Mouse (Mus musculus): ENCODE measurements around the gene Gpr142. TPM values are rescaled to one million over a fixed set of nuclear protein-coding genes. Genes with fewer than 3 reads are reported as not detected.

The Gpr142 gene
- polyA plus RNA-seq, 1 experiment from 2014 or later: not detected

GRCm38 (mm10) chr11:114822727-114823126 is 24.0 kb downstream of the Gpr142 start:
- peaks cover 17% of the 10 kb centered on the region for H3K4me1 ChIP-seq
- no peaks in the 10 kb centered on the region for H3K36me3 ChIP-seq (ENCODE audit: poor library complexity, severe bottlenecking)
- H3K4me2 ChIP-seq: peak overlapping the region; percentile 22; the same call in 1 of the 2 replicates
- H3K4me3 ChIP-seq: no peak overlapping the region
- ATAC-seq: peak; percentile 93
- H3K9me3 ChIP-seq (replicated peaks): no peaks in the 10 kb centered on the region
- 42% methylated on average over 12 of the region's 12 CpGs for WGBS
- no peaks in the 10 kb centered on the region for H3K27me3 ChIP-seq
- peak overlapping the region; percentile 71 for H3K27ac ChIP-seq
- H3K9ac ChIP-seq: no peak overlapping the region

GRCm38 (mm10) chr11:114823199-114823725 is 24.5 kb downstream of the Gpr142 start:
- Histone ChIP-seq H3K4me1 (peaks cover 17% of the 10 kb centered on the region), H3K4me3 (no peak overlapping the region), H3K27ac (peak overlapping the region; percentile 71), H3K9me3 (replicated peaks) (no peaks in the 10 kb centered on the region), H3K9ac (no peak overlapping the region), H3K4me2 (peak overlapping the region; percentile 22; the same call in 1 of the 2 replicates), H3K27me3 (no peaks in the 10 kb centered on the region), H3K36me3 (ENCODE audit: poor library complexity, severe bottlenecking) (no peaks in the 10 kb centered on the region)
- WGBS: 3% methylated on average over 11 of the region's 11 CpGs
- peak; percentile 48 for ATAC-seq

DNA sequence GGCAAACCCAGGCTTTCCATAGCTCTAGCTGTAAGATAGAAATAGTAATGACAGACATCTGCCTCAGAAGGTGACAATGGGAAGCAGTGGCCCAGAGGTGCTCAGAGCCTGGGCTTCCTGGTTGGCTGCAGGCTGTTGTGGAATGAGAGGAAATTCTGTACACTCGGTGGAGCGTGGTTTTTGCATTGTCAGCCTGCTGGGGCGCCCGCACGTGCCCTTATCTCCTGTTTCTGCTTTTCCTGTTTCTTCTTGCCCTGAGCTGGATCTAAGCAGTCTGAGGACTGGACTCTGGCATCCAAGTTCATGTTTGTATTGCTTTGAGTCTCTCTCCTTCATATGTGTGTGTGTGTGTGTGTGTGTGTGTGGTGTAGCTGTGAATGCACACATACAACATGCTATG is 28.0 kb downstream of the Gpr142 start:
- H3K4me3 ChIP-seq: no peak overlapping the region
- H3K9ac ChIP-seq: no peak overlapping the region
- no peaks in the 10 kb centered on the region for H3K9me3 ChIP-seq (replicated peaks)
- H3K36me3 ChIP-seq (ENCODE audit: poor library complexity, severe bottlenecking): no peaks in the 10 kb centered on the region
- H3K4me1 ChIP-seq: peaks cover 32% of the 10 kb centered on the region
- no peak overlapping the region for H3K27ac ChIP-seq
- no peak overlapping the region for H3K4me2 ChIP-seq
- WGBS: 65% methylated on average over 5 of the region's 5 CpGs
- ATAC-seq: no peak
- H3K27me3 ChIP-seq: no peaks in the 10 kb centered on the region

- peak overlapping the region; percentile 23; the same call in 1 of the 2 replicates for H3K9ac ChIP-seq
- no peaks in the 10 kb centered on the region for H3K27me3 ChIP-seq
- H3K4me2 ChIP-seq: peak overlapping the region; percentile 54
- peak; percentile 51; the same call in 1 of the 2 replicates for ATAC-seq
- H3K36me3 ChIP-seq (ENCODE audit: poor library complexity, severe bottlenecking): no peaks in the 10 kb centered on the region
- WGBS: 9% methylated on average over 24 of the region's 24 CpGs
- H3K4me1 ChIP-seq: peaks cover 18% of the 10 kb centered on the region
- H3K4me3 ChIP-seq: peak overlapping the region; percentile 17
- peak overlapping the region; percentile 15 for H3K27ac ChIP-seq
- no peaks in the 10 kb centered on the region for H3K9me3 ChIP-seq (replicated peaks)
Observed at GRCm38 (mm10) chr11:114829499-114830432, 31.0 kb downstream of the Gpr142 start.

GRCm38 (mm10) chr11:114830433-114830773 is 31.7 kb downstream of the Gpr142 start:
- no peaks in the 10 kb centered on the region for H3K9me3 ChIP-seq (replicated peaks)
- no peaks in the 10 kb centered on the region for H3K27me3 ChIP-seq
- H3K4me2 ChIP-seq: peak overlapping the region; percentile 54
- peaks cover 18% of the 10 kb centered on the region for H3K4me1 ChIP-seq
- H3K36me3 ChIP-seq (ENCODE audit: poor library complexity, severe bottlenecking): no peaks in the 10 kb centered on the region
- ATAC-seq: no peak
- WGBS: 18% methylated on average over 8 of the region's 8 CpGs
- H3K9ac ChIP-seq: no peak overlapping the region
- H3K4me3 ChIP-seq: no peak overlapping the region
- peak overlapping the region; percentile 15; the same call in 1 of the 2 replicates for H3K27ac ChIP-seq

GRCm38 (mm10) chr11:114833166-114833565 is 34.4 kb downstream of the Gpr142 start:
- 46% methylated on average over 5 of the region's 5 CpGs for WGBS

GRCm38 (mm10) chr11:114843818-114844463 is 45.2 kb downstream of the Gpr142 start:
- no peak overlapping the region for H3K27ac ChIP-seq
- no peak overlapping the region for H3K4me3 ChIP-seq
- peak overlapping the region; percentile 38; the same call in 1 of the 2 replicates for H3K9ac ChIP-seq
- 5% methylated on average over 8 of the region's 8 CpGs for WGBS
- 0 out of 2 replicates have a peak, but pooled peaks cover 5% of the 10 kb centered on the region for H3K9me3 ChIP-seq (replicated peaks)
- H3K27me3 ChIP-seq: peaks cover 4% of the 10 kb centered on the region
- H3K4me2 ChIP-seq: no peak overlapping the region
- peaks cover 6% of the 10 kb centered on the region for H3K4me1 ChIP-seq
- peak; percentile 50; the same call in 1 of the 2 replicates for ATAC-seq
- no peaks in the 10 kb centered on the region for H3K36me3 ChIP-seq (ENCODE audit: poor library complexity, severe bottlenecking)

More at GRCm38 (mm10) chr11:114833166-114833565, 34.4 kb downstream of the Gpr142 start:
- no peak for ATAC-seq
- no peak overlapping the region for H3K4me3 ChIP-seq
- no peak overlapping the region for H3K4me2 ChIP-seq
- no peak overlapping the region for H3K9ac ChIP-seq
- H3K27me3 ChIP-seq: no peaks in the 10 kb centered on the region
- peaks cover 18% of the 10 kb centered on the region for H3K4me1 ChIP-seq
- H3K9me3 ChIP-seq (replicated peaks): no peaks in the 10 kb centered on the region
- H3K27ac ChIP-seq: no peak overlapping the region
- H3K36me3 ChIP-seq (ENCODE audit: poor library complexity, severe bottlenecking): no peaks in the 10 kb centered on the region

DNA sequence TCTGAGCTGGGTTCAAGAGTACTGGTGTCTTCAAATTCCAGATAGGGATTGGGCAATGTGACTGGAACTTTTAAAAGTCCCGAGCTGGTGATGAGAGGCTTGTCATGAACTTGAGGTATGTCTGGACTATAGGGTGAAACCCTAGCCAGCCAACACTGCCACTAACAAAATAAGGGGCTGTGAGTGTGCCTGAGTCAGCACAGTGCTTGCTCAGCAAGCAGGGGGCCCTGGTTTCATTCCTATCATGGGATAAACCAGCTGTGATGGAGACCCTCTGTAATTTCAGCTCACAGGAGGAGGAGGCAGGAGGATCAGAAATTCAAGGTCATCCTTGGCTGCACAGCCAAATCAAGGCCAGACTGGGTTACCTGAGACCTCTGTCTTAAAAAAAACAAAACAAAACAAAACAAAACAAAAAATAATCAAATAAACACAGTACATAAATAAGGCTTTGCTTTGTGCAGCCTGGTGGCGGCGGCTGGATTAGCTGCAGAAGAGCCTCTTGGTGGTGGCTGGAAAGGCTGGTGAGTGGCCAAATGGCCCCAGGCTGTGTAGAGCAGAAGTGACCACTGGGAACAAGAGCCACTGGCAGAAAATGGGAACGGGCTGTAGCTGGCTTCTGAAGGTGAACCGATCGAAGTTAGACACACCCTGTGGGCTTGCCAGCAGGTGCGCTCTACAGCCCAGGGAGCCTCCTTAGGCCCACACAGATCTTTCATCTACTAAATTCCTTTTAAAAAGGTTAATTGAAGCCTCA is 45.9 kb downstream of the Gpr142 start:
- WGBS: 68% methylated on average over 7 of the region's 7 CpGs
- Histone ChIP-seq H3K27me3 (peaks cover 11% of the 10 kb centered on the region), H3K27ac (no peak overlapping the region), H3K4me2 (no peak overlapping the region), H3K9me3 (replicated peaks) (0 out of 2 replicates have a peak, but pooled peaks cover 5% of the 10 kb centered on the region), H3K4me3 (no peak overlapping the region), H3K36me3 (ENCODE audit: poor library complexity, severe bottlenecking) (no peaks in the 10 kb centered on the region), H3K9ac (peak overlapping the region; percentile 38; the same call in 1 of the 2 replicates), H3K4me1 (peaks cover 6% of the 10 kb centered on the region)
- no peak for ATAC-seq

GRCm38 (mm10) chr11:114846336-114846735 is 47.6 kb downstream of the Gpr142 start:
- Histone ChIP-seq H3K9ac (no peak overlapping the region), H3K36me3 (ENCODE audit: poor library complexity, severe bottlenecking) (no peaks in the 10 kb centered on the region), H3K4me1 (peaks cover 20% of the 10 kb centered on the region), H3K27me3 (peaks cover 28% of the 10 kb centered on the region), H3K27ac (no peak overlapping the region), H3K4me3 (no peak overlapping the region), H3K4me2 (no peak overlapping the region), H3K9me3 (replicated peaks) (no peaks in the 10 kb centered on the region)
- 81% methylated on average over 4 of the region's 4 CpGs for WGBS
- ATAC-seq: no peak

DNA sequence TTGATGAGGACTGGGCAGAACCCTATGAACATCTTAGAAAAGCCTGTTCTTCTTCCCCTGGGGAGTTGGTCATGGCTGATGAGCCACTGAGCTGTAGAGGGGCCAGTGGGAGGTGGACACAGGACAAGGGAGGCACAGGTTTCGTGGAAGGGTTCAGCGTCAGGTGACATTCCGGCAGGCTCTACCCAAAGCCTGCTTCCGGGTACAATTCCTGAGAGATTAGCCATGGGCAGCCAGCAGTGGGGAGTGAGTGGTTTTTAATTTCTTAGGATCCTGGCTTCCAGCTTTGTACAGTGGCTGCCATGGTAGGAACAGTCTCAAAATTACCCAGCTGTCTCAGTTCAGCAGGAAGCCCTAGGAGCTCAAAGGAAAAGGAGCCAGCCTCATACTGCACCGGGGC is 48.3 kb downstream of the Gpr142 start:
- 82% methylated on average over 5 of the region's 5 CpGs for WGBS
- no peaks in the 10 kb centered on the region for H3K9me3 ChIP-seq (replicated peaks)
- H3K9ac ChIP-seq: no peak overlapping the region

GRCm38 (mm10) chr11:114849572-114849971 is 50.8 kb downstream of the Gpr142 start:
- ATAC-seq: no peak
- Histone ChIP-seq H3K4me3 (no peak overlapping the region), H3K9ac (no peak overlapping the region), H3K27me3 (peaks cover 60% of the 10 kb centered on the region), H3K36me3 (ENCODE audit: poor library complexity, severe bottlenecking) (no peaks in the 10 kb centered on the region), H3K4me1 (peaks cover 29% of the 10 kb centered on the region), H3K9me3 (replicated peaks) (no peaks in the 10 kb centered on the region), H3K4me2 (no peak overlapping the region), H3K27ac (no peak overlapping the region)
- 6% methylated on average over 2 of the region's 2 CpGs for WGBS

More for the DNA sequence above, 48.3 kb downstream of the Gpr142 start:
- H3K4me1 ChIP-seq: peaks cover 27% of the 10 kb centered on the region
- no peak overlapping the region for H3K4me2 ChIP-seq
- no peak overlapping the region for H3K27ac ChIP-seq
- peaks cover 35% of the 10 kb centered on the region for H3K27me3 ChIP-seq
- H3K36me3 ChIP-seq (ENCODE audit: poor library complexity, severe bottlenecking): no peaks in the 10 kb centered on the region
- ATAC-seq: no peak
- no peak overlapping the region for H3K4me3 ChIP-seq
